Mouse (Mus musculus) myocyte (in vitro differentiated cells): Measurements from ENCODE around the gene Men1. TPM values are rescaled to one million over a fixed set of nuclear protein-coding genes. Genes with fewer than 3 reads are reported as not detected.

ENCODE experiments used
- H3K27me3 ChIP-seq: one replicate; pipeline ENCODE4 v1.6.1; 2011; ENCODE audit not compliant: control insufficient read depth, insufficient read depth, insufficient read length
- H3K36me3 ChIP-seq: one replicate; pipeline ENCODE4 v1.6.1; 2011; ENCODE audit not compliant: control insufficient read depth, insufficient read depth
- H3K4me2 ChIP-seq: one replicate; pipeline ENCODE4 v1.6.1; 2011; ENCODE audit warnings: low read depth, control low read depth
- H3K4me3 ChIP-seq: one replicate; pipeline ENCODE4 v1.5.1; 2011; ENCODE audit warnings: mild to moderate bottlenecking, control low read depth, moderate library complexity
- H3K79me2 ChIP-seq: one replicate; pipeline ENCODE4 v1.6.1; 2011; ENCODE audit not compliant: control insufficient read depth, insufficient read depth
- H3ac ChIP-seq: one replicate; pipeline ENCODE4 v1.6.1; 2011; ENCODE audit not compliant: control insufficient read depth, insufficient read length
- CEBPB ChIP-seq: IDR thresholded peaks from 2 replicates; pipeline ENCODE4 v1.6.1; 2011; ENCODE audit warnings: mild to moderate bottlenecking, moderate library complexity; ENCODE audit not compliant: poor library complexity, insufficient read depth, severe bottlenecking
- E2F4 ChIP-seq: IDR thresholded peaks from one replicate; pipeline ENCODE4 v1.6.1; 2011; ENCODE audit warnings: mild to moderate bottlenecking, control low read depth, moderate library complexity; ENCODE audit not compliant: insufficient read depth
- MAX ChIP-seq: IDR thresholded peaks from one replicate; pipeline ENCODE4 v1.6.1; 2011; ENCODE audit warnings: low read depth, mild to moderate bottlenecking, control low read depth
- MYOD1 ChIP-seq, 3 experiments: IDR thresholded peaks; one replicate each; pipeline ENCODE4 v1.6.1; 2011; ENCODE audit warnings: control low read depth in 2 of 3, low read depth in 2 of 3, mild to moderate bottlenecking in 2 of 3, moderate library complexity in 1 of 3; ENCODE audit not compliant: insufficient read length in 2 of 3, control insufficient read depth in 1 of 3
- MYOG ChIP-seq, 3 experiments: IDR thresholded peaks; one replicate each; pipeline ENCODE4 v1.6.1; 2011; ENCODE audit warnings: control low read depth in 2 of 3, low read depth in 2 of 3, mild to moderate bottlenecking in 2 of 3; ENCODE audit not compliant: insufficient read length in 2 of 3, control insufficient read depth in 1 of 3, insufficient read depth in 1 of 3
- POLR2A ChIP-seq: IDR thresholded peaks from one replicate; pipeline ENCODE4 v1.6.1; 2011; ENCODE audit warnings: low read depth, mild to moderate bottlenecking, control low read depth, moderate library complexity; ENCODE audit not compliant: insufficient read length
- POLR2AphosphoS2 ChIP-seq: IDR thresholded peaks from one replicate; pipeline ENCODE4 v1.6.1; 2011; ENCODE audit warnings: low read depth, control low read depth; ENCODE audit not compliant: insufficient read length
- REST ChIP-seq: IDR thresholded peaks from one replicate; pipeline ENCODE4 v1.6.1; 2011; ENCODE audit warnings: mild to moderate bottlenecking, control low read depth, moderate library complexity; ENCODE audit not compliant: insufficient read depth, insufficient read length
- TCF12 ChIP-seq: IDR thresholded peaks from one replicate; pipeline ENCODE4 v1.6.1; 2011; ENCODE audit warnings: mild to moderate bottlenecking, control low read depth; ENCODE audit not compliant: poor library complexity, insufficient read depth, severe bottlenecking
- TCF3 ChIP-seq: IDR thresholded peaks from one replicate; pipeline ENCODE4 v1.6.1; 2011; ENCODE audit warnings: low read depth, control low read depth; ENCODE audit not compliant: insufficient read length
- USF1 ChIP-seq: IDR thresholded peaks from one replicate; pipeline ENCODE4 v1.6.1; 2011; ENCODE audit warnings: low read depth, mild to moderate bottlenecking, control low read depth, moderate library complexity
- polyA plus RNA-seq: library from polyadenylated mRNA; unstranded; fragments of >200 nt; fragmentation: generic; extraction: Trizol; gene quantifications from one replicate; pipeline ENCODE4 v1.2.1, GENCODE M21; 2012; ENCODE audit warnings: missing spikeins

Men1 gene
- polyA plus RNA-seq, 1 experiment: 37.2 TPM

DNA sequence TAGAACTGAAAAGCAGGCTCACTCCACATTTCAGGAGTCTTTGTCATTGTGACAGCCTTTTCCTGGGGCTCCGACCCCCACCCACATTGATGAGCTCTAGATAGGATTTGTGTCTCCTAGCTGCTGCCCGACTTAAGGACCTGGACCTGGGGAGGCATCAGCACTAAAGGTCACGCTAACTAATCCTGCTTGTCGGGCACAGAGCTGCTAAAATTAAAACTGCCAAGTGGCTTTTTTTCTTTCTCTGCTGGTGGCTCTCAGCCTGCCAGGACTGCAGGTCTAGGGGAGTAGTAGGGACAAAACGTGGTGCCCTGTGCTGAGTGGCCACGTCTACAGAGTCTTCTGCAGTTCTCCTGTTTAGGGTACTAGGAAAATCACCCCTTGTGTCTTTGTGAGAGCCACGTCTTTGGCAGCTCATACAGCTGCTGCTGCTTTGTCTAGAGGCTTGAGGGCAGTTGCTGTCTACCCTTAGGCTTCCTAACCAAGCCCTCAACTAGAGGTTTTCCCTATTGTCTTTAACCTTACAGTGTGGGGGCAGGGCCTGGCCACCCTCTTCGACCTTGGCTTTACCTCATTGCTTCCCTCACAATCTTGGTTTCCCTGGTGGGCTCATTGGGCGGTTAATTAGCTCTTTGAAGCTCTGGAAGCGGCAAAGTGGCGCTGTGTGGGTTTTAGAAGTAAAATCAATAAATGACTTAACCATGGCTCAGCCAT, 42.7 kb downstream of the Men1 start:
- no peak overlapping the region for H3ac ChIP-seq
- no peaks in the 10 kb centered on the region for H3K27me3 ChIP-seq
- H3K4me2 ChIP-seq: no peak overlapping the region
- TF ChIP-seq MAX (no peak), POLR2AphosphoS2 (peak; percentile 22)
- peaks cover 11% of the 10 kb centered on the region for H3K79me2 ChIP-seq
- H3K36me3 ChIP-seq: peaks cover 47% of the 10 kb centered on the region
- H3K4me3 ChIP-seq: no peak overlapping the region

DNA sequence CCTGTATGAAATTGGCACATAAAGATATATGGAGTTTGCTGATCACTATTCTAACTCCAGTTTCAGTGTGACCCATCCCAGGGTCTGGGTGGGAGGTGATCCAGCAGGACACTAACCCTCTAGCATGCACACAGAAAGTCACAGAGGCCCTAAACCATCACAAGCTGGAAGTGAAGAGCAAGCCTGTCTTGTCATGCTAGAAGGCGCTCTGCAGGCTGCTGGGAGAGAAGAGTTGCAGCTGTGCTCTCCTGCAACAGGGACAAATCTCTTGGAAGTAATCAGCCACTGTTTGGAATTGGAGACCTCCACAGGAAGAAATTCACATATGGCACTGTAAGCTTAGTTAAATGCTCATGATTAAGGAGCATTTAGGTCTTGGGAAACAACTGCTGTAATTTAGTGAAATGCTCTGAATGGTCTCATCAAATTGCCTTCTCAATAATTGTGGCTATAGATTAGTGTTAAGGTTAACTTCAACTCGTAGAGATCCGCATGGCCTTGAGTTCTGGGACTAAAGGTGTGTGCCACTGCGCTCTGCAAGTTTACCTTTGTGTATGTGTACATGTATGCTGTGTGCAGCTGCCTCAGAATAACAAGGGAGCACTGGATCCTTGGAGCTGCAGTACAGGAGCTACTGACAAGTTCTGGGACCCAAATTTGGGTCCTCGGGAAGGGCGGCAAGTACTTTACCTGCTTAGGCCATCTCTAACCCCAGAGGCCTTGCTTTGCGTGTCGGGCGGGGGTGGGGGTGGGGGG, 45.8 kb downstream of the Men1 start:
- Histone ChIP-seq H3K27me3 (no peaks in the 10 kb centered on the region), H3K36me3 (peaks cover 27% of the 10 kb centered on the region), H3K4me2 (no peak overlapping the region), H3K79me2 (no peaks in the 10 kb centered on the region), H3K4me3 (no peak overlapping the region), H3ac (no peak overlapping the region)
- TF ChIP-seq MYOG (IDR thresholded peaks at IDR 0.05; ENCODE audit: control insufficient read depth in 1 of 3, insufficient read depth in 1 of 3, insufficient read length in 2 of 3, low read depth in 2 of 3) (no peak), POLR2A (peak; percentile 14), POLR2AphosphoS2 (peak; percentile 68)

DNA sequence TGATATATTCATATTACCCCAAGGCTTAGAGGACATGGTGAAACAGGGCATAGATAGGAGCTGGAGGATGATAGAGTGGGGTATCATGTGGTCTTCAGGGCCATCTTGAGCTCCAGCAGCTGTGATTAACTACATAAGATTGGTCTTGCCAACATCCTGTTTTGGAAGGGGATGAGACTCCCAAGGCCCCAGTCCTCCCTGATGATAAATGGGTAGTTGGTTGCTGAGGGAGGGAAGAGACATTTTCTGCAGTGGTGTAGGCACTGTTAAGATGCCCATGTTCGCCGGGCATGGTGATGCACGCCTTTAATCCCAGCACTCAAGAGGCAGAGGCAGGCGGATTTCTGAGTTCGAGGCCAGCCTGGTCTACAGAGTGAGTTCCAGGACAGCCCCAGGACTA, 46.5 kb downstream of the Men1 start:
- no peak overlapping the region for H3ac ChIP-seq
- H3K79me2 ChIP-seq: no peaks in the 10 kb centered on the region
- peaks cover 26% of the 10 kb centered on the region for H3K36me3 ChIP-seq
- no peak overlapping the region for H3K4me3 ChIP-seq
- no peak overlapping the region for H3K4me2 ChIP-seq
- no peak for TF ChIP-seq MAX
- peak; percentile 33 for TF ChIP-seq POLR2AphosphoS2
- no peak for TF ChIP-seq TCF12
- H3K27me3 ChIP-seq: no peaks in the 10 kb centered on the region

DNA sequence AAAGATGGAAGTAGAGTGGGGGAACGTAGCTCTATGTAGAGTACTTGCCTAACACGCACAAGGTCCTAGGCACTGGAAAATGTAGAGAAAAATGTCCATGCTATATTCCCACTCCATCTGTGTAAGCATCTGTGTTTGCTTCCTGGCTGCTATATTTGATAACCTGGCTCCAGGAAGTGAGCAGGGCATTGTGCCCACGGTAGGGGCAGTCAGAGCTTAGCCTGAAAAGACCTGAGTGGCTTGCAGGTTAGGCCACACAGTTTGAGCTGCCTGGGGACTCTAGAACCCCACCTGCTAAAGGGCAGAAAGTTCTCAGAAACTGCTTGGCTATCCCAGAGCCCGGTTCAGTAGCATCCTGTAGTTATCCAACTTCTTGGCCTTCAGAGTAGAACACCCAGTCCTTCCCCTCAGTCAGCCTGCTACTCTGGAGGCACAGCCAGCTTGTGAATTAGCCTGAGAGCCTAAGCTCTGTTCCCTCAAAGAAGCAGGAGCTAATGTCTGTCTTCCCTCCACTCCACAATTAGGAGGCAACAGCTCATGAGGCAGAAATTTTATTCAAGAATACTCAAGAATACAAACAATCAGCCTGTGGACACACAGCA, 47.6 kb downstream of the Men1 start:
- TF ChIP-seq TCF12 (no peak), POLR2AphosphoS2 (peak; percentile 32)
- Histone ChIP-seq H3K36me3 (peaks cover 15% of the 10 kb centered on the region), H3K79me2 (no peaks in the 10 kb centered on the region), H3K27me3 (no peaks in the 10 kb centered on the region), H3ac (no peak overlapping the region), H3K4me3 (no peak overlapping the region), H3K4me2 (no peak overlapping the region)

DNA sequence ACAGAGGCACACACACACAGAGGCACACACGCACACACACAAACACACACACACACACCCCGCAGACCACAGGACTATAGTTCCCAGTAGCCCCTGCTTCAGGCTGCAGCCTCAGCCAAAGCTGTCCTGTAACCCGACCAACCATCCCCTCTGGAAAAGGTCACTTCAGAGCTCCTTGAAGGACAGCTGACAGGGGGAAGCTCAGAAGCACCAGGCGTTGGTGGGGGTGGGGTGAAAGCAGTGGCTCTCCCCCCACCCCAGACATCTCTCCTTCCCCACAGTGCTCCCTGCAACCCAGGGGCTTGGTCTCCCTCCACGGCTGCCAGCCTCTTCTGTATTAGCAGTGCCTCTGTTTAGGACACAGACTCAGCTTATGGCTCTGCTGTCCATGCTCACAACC, 48.7 kb downstream of the Men1 start:
- no peaks in the 10 kb centered on the region for H3K79me2 ChIP-seq
- TF ChIP-seq MYOD1 (IDR thresholded peaks at IDR 0.05; ENCODE audit: control insufficient read depth in 1 of 3, insufficient read length in 2 of 3, low read depth in 2 of 3) (peak in 2 of 3 experiments; percentile 2 to 37), USF1 (no peak), POLR2AphosphoS2 (peak; percentile 10), MAX (no peak), REST (no peak), MYOG (IDR thresholded peaks at IDR 0.05; ENCODE audit: control insufficient read depth in 1 of 3, insufficient read depth in 1 of 3, insufficient read length in 2 of 3, low read depth in 2 of 3) (peak in 1 of 3 experiments; percentile 51)
- no peaks in the 10 kb centered on the region for H3K27me3 ChIP-seq
- H3ac ChIP-seq: no peak overlapping the region
- H3K36me3 ChIP-seq: peaks cover 4% of the 10 kb centered on the region
- peak overlapping the region; percentile 63 for H3K4me2 ChIP-seq
- no peak overlapping the region for H3K4me3 ChIP-seq

DNA sequence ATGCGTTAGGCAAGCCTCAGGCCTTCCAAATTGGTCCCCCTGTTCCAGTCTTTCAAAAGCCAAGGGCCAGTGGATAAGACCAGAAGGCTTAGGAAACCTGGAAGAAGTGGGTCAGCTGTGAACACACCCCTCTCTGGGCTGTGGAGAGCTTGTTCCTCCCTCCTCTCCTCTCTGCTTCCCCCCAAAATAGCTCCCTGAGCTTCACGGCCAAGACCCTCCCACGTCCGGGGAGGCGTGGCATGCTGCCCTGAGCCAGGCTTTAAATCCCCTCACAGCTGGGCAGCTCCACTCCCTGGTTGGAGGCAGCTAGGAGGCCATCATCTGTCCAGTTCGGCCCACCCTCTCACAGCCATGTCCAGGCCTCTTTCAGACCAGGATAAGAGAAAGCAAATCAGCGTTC, 49.3 kb downstream of the Men1 start, which contains the start of gene Pygm:
Pygm (plus strand) TSS at position 272 of the 400 bp plus-strand sequence.
- no peaks in the 10 kb centered on the region for H3K79me2 ChIP-seq
- H3K36me3 ChIP-seq: no peaks in the 10 kb centered on the region
- no peak within 1 kb of the TSS for H3ac ChIP-seq
- peak within 1 kb of the TSS; percentile 17 for H3K4me3 ChIP-seq
- H3K27me3 ChIP-seq: no peaks in the 10 kb centered on the region
- TF ChIP-seq POLR2A (peak; percentile 88), MYOD1 (IDR thresholded peaks at IDR 0.05; ENCODE audit: control insufficient read depth in 1 of 3, insufficient read length in 2 of 3, low read depth in 2 of 3) (peak in 2 of 3 experiments; percentile 36 to 71), MYOG (IDR thresholded peaks at IDR 0.05; ENCODE audit: control insufficient read depth in 1 of 3, insufficient read depth in 1 of 3, insufficient read length in 2 of 3, low read depth in 2 of 3) (peak; percentile 17 to 88 (median 35)), TCF3 (no peak), CEBPB (no peak), REST (no peak), USF1 (no peak), POLR2AphosphoS2 (peak; percentile 80), E2F4 (no peak)
- H3K4me2 ChIP-seq: peak within 1 kb of the TSS; percentile 66
